Mouse (Mus musculus) embryo, embryonic 10.5 days (tissue): Measurements from ENCODE around the gene Dcaf4.

ENCODE experiments used
- DNase-seq: peaks from one replicate; pipeline ENCODE4 v3.0.0-alpha.2; 2015; ENCODE audit warnings: low spot score

Gene Dcaf4

DNA sequence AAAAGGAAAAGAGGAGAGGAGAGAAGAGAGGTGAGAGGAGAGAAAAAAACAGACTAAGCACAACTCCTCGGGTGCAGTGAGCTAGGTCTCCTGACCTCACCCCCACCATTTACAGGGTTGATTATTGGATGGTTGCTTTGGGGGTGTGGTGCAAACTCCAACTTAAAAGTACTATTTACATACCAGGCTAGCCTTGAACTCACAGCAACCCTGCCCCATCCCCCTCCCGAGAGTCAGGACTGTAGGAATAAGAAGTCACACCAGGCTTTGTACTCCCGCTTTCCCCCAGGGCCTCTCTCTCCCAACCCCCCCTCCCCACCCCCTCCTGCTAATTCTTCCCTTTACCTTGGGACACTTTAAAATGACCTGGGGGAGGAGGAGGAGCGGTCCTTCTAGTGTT, 23.9 kb upstream of the Dcaf4 start:
- DNase-seq, result no peak

DNA sequence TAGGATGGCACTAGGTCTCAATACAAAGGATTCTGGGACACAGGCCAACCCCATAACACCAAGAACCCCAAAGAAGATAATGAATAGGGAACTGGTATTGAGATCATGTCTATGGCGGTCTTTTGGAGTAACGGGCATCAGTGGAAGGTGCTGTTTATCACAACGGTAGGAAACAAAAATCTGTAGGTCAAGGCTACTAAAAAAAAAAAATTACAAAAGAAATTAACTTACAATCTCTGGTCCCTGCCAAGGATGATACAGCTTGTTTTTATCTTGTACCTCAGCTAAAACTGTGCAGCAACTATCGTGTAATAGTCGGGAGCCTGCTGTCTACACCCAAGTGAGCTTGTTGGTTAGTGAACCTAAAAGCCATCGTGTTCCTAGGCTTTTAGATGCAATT, 23.5 kb upstream of the Dcaf4 start:
- no peak for DNase-seq

DNA sequence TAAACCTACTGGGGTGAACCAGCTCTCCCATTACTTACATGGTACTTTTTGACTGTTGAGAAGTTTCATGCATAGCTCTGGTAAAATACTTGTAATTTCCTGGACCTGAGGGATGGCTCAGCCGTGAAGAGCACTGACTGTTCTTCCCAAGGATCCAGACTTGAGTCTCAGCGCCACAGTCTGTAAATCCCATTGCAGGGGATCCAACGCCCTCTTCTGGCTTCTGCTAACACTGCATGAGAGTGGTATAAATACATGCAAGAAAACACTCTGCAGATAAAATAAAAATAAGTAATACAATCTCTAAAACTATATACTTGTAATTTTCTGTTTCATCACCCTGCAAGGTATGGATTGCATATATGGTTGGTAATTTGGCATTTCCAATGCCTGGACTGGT, 22.3 kb upstream of the Dcaf4 start:
- DNase-seq, result no peak

DNA sequence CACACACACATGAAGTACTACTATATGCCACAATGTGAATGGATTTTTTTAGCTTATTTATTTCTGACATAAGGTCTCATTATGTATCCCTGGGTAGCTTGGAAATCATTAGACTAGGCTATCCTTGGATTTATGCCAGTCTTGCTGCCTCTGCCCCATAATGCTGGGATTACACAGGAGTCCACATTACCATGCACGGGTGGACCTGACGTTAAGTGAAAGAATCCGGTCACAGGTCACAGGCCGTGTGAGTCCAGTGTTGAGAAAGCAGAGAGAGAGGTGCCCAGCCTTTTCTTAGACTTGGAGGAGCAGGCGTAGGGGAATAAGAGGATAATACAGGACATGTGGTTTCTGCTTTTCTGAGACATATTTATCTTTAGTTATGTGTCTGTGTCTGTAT, 21.0 kb upstream of the Dcaf4 start:
- no peak for DNase-seq

DNA sequence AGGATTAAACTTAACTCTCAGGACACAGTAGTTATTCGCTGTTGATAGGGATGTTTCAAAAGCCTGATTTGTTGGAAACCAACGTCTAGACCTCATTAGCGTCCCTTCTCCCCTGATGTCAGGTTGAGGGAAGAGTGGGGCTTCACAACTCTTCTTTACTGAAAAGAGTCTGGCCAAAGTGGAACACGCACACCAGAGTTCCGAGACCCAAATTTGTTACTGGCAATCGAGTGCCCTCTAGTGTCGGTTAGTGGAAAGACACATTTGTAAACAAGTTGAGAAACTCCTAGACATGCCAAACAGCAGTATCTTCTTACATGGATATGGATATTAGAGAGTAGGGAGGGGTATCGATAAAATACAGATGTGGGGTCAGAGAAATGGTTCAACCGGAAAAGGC, 18.1 kb upstream of the Dcaf4 start:
- peak; percentile 89 for DNase-seq

DNA sequence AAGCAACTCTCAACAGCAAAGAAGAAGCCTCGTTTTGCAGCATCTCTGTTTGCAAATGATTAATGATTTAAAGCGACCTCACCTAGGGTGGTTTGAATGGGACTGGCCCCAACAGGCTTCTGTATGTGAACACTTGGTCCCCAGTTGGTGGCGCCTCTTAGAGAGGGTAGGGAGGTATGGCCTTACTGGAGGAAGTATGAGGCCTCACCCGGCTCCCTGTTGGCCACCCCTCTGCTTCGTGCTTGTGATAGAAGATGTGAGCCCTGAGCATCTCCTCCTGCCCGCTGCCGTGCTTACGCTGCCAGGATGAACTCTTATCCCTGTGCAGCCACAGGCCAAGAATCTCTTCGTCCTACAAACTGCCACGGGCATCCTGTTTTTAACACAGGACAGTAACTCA, 13.7 kb upstream of the Dcaf4 start:
- DNase-seq, result no peak

DNA sequence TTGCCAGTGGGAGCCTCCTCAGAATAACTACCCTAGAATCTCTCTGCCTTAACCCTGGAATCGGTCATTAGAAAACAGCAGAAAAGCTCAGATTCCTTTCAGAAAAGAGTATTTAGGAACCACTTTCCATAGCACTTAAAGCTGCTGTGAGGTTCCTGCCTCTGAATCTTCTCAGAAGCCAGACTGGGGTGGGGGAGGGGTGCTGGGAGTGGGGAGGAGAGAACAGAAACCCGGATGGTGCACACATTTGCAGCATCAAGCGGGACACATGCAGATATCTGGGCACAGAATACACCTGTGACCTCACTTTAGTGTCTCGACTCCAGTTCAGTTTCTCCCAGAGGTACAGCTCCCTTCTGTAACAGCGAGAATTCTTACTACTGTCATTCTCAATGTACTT, 9.7 kb upstream of the Dcaf4 start:
- no peak for DNase-seq

DNA sequence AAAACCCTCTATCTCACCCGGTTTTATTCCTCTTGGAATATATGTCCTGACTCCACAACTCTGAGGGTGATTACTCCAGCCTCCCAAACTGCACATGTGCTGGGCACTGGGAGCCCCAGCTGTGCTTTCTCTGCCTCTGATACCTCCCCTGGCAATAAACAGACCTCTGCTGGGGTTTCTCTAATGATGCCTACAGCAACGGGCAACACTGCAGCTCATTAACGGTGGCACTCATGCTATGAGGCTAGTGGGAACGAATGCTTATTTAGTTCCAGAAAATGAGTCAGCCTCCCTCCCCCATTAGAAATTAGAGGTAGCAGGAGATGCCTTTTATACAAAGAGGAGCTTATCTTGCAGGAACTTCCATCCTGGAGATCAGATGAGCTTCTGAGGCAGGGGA, 7.5 kb upstream of the Dcaf4 start:
- DNase-seq, result no peak

DNA sequence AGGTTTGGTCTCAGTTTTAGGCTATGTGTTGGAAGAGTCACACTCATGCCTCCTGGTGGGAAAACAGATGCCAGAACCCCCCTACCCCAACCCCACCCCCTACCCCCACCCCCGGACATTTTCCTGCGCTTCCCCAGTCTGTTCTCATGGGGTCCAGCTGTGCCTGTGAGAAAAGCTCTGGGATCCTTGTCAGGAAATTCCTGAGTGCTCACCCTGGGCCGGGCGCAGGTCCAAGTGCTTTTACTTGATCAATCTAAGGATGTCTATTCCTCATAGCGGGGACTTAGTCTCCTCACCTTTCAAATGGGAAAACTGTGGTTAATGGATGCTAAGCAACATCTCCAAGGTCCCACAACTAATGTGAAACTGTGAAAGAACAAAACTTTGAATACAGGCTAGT, 7.1 kb upstream of the Dcaf4 start:
- DNase-seq, result no peak

DNA sequence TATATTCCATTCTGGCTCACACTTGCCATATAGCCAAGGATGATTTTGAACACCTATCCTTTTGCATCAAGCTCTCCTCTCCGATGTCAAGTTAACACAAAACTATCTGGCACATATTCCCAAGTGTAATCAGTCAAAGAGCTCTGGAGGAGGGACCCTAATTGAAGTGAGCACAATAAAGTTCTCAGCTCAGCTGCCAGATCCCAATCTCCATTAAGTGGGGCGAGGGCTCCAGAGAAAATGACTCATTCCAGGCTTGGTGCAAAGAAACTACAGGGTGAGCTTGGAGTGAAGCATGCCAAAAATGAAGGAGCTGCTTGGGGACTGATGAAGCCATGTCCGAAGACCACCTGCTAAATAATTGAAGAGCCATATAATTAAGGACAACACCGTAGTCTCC, 6.0 kb upstream of the Dcaf4 start:
- no peak for DNase-seq

DNA sequence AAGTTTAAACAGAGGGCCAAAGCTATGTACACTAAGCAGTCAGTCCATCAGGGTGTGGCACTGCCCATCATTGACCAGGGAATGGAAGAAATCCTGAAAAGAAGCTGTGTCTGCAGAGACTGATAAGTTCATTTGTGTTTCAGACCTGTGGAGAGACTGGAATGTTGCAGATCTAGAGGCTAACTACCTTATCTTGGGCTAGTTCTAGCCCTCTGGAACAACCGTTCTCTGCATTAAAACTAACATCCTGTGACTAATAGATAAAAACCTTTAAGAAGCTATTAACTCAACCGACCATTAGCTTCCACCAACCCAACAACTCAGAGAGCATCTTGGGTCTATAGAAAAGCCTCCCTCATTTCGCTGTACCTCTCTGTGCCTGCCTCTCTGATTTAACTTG, 2.7 kb upstream of the Dcaf4 start:
- no peak for DNase-seq

DNA sequence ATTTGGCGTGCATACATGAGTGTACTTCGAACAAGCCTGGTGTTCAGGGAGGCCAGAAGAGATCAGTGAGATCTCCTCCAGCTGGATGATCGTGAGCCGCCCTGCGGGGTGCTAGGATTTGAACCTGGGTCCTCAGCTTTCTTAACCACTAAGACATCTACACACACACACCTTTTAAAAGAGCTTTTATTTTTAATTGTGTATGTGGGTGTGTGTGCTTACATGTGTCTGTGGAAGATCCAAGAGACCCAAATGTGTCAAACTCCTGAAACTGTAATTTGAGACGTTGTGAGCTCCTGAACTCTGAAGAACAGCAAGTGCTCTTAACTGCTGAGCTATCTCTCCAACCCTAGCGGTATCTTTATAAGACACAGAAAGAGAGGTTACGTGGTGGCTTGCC, 817 bp downstream of the Dcaf4 start:
- no peak for DNase-seq

DNA sequence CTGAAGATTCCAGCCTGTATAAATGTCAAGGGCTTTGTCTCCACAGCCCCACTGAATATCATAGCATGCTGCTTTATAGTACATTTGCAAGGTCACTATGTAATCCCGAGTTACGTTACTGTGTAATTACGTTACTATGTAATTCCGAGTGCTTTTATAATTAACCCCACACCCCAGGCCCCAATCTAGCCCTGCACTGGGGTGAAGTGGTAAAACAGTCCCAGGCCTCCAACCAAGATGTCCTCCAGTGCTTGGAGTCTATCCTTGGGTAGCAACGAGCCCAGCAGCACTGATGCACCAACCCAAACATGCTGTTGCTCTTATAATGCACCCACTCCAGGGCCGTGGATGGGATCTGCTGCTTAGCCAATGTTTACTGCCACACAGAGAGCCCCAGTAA, 2.8 kb downstream of the Dcaf4 start:
- no peak for DNase-seq

DNA sequence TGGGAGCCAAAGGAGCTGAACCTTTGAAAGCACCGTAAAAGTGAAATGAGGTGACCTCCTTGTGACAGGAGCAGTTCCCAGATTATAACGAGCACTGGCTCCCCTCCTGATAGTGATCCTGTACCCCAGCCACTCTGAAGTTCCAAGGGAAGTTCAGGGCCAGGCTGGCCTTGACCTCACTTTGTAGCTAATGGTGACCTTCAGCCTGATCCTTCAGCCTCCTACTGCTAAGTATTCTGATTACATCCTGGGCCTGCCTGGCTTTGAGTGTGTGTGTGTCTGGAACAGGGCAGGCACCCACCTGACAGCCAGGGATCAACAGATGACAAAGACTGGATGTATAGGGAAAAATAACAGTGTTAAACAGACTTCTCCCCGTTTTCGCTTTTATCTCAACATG, 3.6 kb downstream of the Dcaf4 start:
- DNase-seq, result no peak

DNA sequence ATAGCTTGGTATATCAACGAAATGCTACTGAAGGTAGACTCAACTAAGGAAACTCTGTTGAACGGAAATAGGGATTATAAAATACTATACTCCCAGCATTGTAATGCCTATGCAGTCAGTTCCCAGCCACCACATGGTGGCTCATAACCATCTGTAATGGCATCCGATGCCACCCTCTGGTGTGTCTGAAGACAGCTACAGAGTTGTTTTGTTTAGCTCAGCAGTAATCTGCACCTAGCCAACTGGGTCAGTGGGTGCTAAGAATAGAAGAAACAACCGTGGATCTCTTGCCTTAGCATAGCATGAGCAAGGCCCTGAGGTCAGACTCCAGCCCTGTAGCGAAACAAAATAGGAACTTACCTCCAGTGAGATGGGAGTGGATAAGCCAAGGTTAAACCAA, 4.1 kb downstream of the Dcaf4 start:
- no peak for DNase-seq

DNA sequence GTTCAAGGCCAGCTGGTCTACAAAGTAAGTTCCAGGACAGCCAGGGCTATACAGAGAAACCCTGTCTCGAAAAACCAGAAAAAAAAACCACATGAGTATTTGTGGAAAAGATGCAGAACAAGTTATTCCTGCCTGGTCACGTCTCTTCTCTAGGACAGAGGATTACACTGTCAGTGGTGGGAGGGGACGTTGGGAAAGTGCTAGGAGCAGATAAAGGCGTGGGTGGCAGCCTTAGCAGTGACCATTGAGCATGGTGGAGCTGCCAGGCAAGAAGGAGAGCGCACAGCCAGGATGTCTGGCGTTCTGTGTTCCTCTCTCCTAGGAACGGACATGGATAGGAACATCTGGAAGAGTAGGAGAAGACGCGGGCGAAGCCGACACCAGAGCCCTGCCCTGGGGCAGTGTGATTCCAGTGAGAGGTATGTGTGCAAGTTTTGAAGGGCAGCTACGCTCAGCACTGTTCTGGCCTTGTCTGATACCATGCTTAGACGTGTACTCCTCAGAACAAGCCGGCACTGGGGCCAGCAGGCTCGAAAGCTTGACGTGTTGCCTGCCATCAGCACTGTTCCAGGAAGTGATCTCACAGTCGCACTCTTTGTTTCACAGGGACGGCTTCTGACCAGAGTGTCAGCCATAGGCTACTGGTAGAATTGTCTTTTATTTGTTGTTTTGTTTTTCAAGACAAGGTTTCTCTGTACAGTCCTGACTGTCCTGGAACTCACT, 5.7 kb downstream of the Dcaf4 start:
- no peak for DNase-seq

DNA sequence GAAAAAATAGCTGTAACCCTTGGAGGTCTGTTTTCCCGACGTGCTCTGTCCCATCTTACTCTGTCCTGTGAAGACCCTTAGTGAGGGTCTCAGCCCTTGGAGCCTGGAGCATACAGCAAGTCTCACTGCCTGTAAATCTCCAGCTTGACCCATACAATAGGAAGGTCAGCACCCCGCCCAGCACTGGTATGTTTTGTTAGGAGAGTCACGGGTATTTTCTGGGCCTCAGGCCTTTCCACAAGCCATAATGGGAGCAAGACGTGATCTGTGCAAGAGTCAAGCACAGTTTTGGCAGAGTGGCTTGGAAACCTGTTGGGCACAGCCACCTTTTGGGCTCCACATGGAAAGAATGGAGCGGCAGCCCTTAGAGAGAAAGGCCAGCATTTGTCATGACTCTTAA, 7.5 kb downstream of the Dcaf4 start:
- DNase-seq, result peak; percentile 42

DNA sequence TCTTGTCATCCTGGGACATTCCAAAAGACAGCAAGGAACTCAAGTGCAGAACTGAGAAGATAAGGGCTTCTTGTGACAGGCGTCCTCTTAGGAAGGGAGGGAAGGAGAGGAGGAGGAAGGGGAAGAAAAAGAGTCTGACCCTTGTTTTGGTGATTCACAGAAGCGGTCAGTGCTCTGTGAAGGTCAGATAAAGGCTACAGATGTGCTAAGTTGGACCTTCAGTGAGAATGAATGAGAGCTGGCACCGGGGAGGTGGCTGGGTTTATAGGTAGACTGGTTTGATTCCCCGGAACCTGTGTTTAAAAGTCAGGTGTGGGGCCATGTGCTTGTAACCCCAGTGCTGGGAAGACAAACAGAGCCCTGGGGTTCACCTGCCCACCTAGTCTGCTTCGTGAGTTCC, 8.4 kb downstream of the Dcaf4 start:
- no peak for DNase-seq

DNA sequence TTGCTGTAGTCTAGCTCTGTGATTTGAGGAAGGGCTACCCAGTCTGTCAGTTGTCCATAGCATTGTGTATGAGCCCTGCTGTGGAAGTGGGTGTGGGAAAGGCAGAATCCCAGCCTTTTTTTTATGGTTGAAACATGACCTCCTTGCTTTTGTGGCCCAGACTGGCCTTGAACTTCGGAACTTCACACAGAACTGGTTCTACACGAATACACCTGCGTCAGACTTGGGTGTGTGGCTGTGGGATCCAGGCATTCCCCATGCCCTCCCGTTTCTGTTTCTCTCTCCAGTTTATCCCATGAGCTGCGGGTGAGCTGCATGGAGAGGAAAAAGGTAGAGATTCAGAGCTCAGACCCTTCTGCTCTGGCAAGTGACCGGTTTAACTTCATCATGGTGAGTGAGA, 11.7 kb downstream of the Dcaf4 start:
- DNase-seq, result no peak

DNA sequence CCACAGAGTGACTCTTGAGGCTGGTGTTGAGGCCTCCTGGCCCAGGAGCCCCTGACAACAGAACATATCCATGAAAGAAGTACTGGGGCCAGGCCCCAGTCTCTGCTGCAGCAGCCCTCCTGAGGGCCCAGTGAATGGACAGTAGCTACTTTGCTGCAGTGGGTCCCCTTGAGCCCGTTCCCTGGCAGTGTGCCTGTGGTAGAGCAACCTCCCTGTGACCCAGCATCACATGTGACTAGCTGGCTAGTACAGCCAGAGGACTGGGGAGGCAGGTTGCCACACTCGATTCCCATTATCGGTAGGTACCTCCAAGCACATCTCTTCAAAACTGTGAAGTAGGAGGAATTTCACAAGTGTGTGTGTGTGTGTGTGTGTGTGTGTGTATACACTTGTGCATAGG, 12.7 kb downstream of the Dcaf4 start:
- DNase-seq, result no peak

DNA sequence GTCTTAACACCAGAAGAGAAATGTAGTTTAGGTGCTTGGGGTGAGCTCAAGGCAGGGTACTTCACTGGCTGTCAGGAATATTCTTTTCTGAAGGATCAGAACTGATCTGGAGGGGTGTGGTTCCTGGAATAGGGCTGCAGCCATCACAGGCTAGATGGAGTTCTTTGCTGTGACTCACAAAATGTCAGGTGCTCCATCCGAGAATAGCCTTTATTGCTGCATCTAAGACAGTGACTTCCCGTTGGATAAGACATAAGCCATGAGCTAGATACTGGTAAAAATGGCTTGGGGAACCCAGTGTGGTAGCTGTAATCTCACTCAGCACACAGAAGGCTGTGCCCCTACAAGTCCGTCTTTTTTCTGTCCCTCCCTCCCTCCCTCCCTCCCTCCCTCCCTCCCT, 13.9 kb downstream of the Dcaf4 start:
- DNase-seq, result no peak

DNA sequence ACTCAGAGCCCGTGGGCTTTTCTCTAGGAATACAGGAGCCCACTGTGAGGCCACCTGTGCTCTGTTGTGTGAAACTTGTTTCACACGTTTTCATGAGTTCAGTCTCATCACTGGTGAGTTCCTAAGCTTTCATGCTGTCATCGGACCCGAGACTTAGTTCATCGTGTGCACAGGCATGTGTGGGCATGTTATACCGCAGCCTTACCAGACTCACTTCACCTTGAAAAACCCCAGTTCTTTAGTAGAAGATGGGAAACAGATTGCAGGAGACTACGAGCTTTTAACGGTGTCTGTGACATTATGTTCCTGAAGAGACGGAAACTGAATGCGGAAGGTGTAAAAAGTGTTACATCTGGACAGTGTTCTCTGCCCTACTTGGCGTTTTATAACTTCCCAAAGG, 15.2 kb downstream of the Dcaf4 start:
- no peak for DNase-seq

DNA sequence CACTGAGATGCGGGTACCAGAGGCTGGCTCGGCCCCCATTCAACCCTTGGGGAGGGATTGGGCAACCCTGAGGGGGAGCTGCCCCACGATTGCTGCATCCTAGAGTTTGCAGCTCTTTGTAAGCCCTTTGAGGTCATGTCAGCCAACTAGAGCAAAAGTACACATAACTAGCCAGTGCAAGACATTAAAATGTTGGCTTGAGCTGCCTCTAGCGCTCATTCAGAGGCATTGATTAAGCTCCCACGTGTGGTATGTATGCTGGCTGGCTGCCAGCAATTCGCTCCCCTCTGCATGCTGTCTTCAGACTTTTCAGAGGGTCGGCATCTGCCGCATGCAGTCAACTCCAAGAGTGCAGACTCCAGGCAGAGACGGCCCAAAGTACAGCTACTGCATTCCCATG, 15.8 kb downstream of the Dcaf4 start:
- DNase-seq, result no peak

DNA sequence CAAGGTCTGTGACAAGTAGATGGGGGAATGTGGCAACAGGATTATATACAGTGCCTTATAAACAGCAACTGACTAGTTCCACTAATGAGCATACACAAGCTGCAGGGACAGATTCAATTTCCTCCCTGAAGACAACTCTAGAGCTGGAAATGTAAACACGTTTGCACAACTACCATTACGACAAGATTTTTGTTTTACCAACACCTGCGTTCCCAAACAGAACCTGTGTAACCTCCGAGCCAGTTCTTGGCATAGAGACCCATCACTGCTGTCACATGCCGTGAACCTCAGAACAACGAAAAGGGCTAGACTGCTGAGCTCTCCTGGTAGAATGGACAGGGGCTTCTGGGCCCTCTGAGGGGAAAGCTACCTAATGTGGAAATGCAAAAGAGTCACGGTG, 23.7 kb downstream of the Dcaf4 start:
- DNase-seq, result no peak

DNA sequence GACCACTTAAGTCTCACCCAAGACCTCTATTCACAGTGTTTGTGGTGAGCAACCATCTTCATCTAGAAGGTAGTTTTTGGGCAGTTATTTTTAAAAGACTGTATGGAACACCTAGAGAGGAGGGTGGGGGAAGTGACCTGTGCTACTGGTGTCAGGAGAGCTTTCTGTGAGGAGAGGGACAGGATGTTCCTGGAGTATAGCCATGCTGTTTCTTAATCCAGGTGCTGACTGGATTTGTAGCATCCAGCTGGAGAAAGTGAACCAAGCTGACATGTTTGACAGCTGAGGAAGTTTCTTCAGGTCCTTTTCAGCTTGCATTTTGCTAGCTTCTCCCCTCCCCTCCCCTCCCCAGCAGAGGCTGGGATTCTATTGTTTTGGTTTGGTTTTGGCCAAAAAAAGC, 24.5 kb downstream of the Dcaf4 start:
- DNase-seq, result no peak
